Comparison of ENCODE assay signal across 8 mouse cellular contexts in the genomic region with DNA sequence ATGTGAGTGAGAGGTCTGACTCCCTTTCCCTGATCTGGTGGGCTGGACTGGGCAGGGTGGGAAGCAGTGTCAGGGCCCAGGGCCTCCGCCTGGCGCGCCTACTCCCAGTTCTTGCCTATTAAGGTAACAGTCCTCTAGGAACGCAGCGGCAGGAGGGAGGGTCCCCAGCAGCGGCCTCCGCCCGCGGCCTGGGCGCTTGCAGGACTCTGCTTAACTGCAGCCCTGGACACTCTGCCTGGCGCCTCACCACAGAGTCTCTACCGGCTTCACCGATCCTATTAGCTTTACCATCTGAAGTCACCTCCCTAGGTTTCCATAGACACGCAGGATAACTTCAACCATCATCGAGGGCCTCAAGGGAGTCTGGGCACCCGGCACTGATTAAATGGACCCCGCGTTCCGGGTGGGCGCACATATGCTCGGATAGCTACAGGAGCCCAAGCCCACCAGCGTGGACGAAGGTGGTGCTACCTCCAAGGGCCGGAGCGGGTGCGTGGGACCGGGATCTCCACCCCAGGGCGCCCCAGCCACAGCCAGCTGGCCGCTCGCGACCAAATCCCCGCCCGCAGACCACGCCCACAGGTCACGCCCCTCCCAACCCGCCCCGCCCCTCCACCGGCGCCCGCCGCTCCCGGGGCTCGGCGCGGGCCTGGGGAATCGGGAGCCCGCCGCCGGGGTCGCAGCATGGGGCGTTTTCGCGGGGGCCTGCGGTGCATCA. TPM values are rescaled to one million over a fixed set of nuclear protein-coding genes. Genes with fewer than 3 reads are reported as not detected.
DNase-seq lines count a peak whose midpoint lies in the region; ATAC-seq lines count a peak whose summit lies in the region.

Gene Tspan2 (plus strand): TSS at position 217 of the 718 bp plus-strand sequence.

- peak; percentile 86 for ATAC-seq in hindbrain, embryonic 11.5 days (ENCODE audit: low FRiP score)

- H3K27ac ChIP-seq in hindbrain, embryonic 11.5 days (ENCODE audit: low read depth, low read length), result no peak within 1 kb of the TSS

- no peaks in the 10 kb centered on the region for H3K9me3 ChIP-seq in hindbrain, embryonic 11.5 days (ENCODE audit: control insufficient read depth, low read length)

- H3K27me3 ChIP-seq in hindbrain, embryonic 11.5 days (ENCODE audit: control insufficient read depth, insufficient read depth, low read length), result peaks cover 4% of the 10 kb centered on the region; the same call in 1 of the 2 replicates

- no peaks in the 10 kb centered on the region; the same call in 1 of the 2 replicates for H3K4me1 ChIP-seq in hindbrain, embryonic 11.5 days (replicated peaks; ENCODE audit: control insufficient read depth, insufficient read depth, low read length)

- H3K4me2 ChIP-seq in hindbrain, embryonic 11.5 days (replicated peaks; ENCODE audit: low read depth, low read length), result peak within 1 kb of the TSS; percentile 59

- DNase-seq in NIH3T3 (ENCODE audit: low read depth), result peak; percentile 30
- peak; percentile 46 for DNase-seq in cerebellum, adult 8-10 months
- DNase-seq in frontal cortex, adult 2 months (ENCODE audit: extremely low spot score in 1 of 2, low spot score in 1 of 2), result peak in 1 of 2 experiments; percentile 40
- peak; percentile 77 for DNase-seq in hindbrain, embryonic 11.5 days (ENCODE audit: low spot score)
- peak; percentile 45 to 54 for DNase-seq in layer of hippocampus, postnatal 36 days
- peak; percentile 66 for DNase-seq in lung, postnatal 25 days (ENCODE audit: low spot score)
- peak; percentile 66 for DNase-seq in ovary, postnatal 36 days (ENCODE audit: low spot score)
- peak; percentile 25 to 60 for DNase-seq in urinary bladder, adult 18-20 months (ENCODE audit: low spot score in 2 of 2)

- WGBS in hindbrain, embryonic 11.5 days, result under 1% methylated on average over 49 of the region's 54 CpGs

- peak within 1 kb of the TSS; percentile 68 for H3K4me3 ChIP-seq in hindbrain, embryonic 11.5 days (ENCODE audit: low read depth, low read length)

- peak within 1 kb of the TSS; percentile 52 for H3K9ac ChIP-seq in hindbrain, embryonic 11.5 days (ENCODE audit: low read depth, low read length)

- H3K36me3 ChIP-seq in hindbrain, embryonic 11.5 days (ENCODE audit: control insufficient read depth, insufficient read depth, low read length), result no peaks in the 10 kb centered on the region

RNA-seq across cellular contexts. Expression of gene Tspan2, which starts in this region (rescaled TPM):
- polyA plus RNA-seq in frontal cortex, adult 2 months (2012; rRNA removed), result 46.1 and 50.2 TPM in 2 replicates
- 9.5 and 9.7 TPM in 2 replicates for polyA plus RNA-seq in hindbrain, embryonic 11.5 days (2014; fragmentation: Nextera tagmentation; extraction: Ambion mirVana)
- 100 to 1,000 TPM; 107 to 123 TPM for total RNA-seq in layer of hippocampus, postnatal 36 days (2021)
